Mouse (Mus musculus) adrenal gland, postnatal 25 days (tissue): ENCODE data around the gene Morf4l2. TPM values are rescaled to one million over a fixed set of nuclear protein-coding genes. Genes with fewer than 3 reads are reported as not detected.
"Not testable (repeated sequence)": the region's sequence is repeated elsewhere in the genome, so short reads cannot be mapped to it uniquely, and the experiment has no call there.

Experiments
- DNase-seq: peaks from one replicate; pipeline ENCODE4 v3.0.0; 2021; ENCODE audit warnings: mixed read lengths
- total RNA-seq: library from RNA; stranded (reverse); gene quantifications from 2 replicates; pipeline ENCODE4 v1.2.3, GENCODE M21; 2021

Morf4l2 gene
- total RNA-seq, 1 experiment from 2014 or later = 257 TPM

GRCm38 (mm10) chrX:136707446-136708167 is 35.9 kb downstream of the Morf4l2 start, which contains the start of gene Tceal1:
Gene Tceal1 (plus strand): TSS chrX:136707982.
- peak; percentile 59 for DNase-seq

DNA sequence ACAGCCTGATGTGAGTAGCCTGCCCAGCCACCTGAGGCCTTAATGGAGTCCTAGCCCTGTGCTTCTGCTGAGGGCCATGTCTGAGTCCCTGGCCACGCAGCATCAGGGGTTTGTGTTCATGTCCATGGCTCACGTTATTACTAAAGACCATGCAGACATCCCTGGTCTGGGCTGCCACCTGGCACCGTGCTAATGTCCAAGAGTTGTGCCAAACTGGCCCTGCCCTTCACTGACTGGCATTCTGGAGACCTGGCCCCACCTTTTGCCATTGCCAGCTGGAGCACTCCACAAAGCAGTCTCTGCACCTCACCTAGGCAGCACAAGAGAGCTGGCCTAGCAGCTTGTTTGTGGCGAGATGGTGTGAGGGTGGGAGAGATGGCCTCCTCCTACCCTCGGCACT is 50.3 kb downstream of the Morf4l2 start:
- no peak for DNase-seq

GRCm38 (mm10) chrX:136692294-136692675 is 51.2 kb downstream of the Morf4l2 start:
- no peak for DNase-seq

- not testable (repeated sequence) for DNase-seq
Measured at GRCm38 (mm10) chrX:136691606-136692293, 51.7 kb downstream of the Morf4l2 start.

Other genes starting within 250 kb of the Morf4l2 start
- not detected in 2 replicates for gene Kir3dl1, start 225.7 kb downstream of the Morf4l2 start, total RNA-seq
- gene Kir3dl2, start 199.6 kb downstream of the Morf4l2 start, total RNA-seq = not detected in 2 replicates
- 24.0 and 24.3 TPM in 2 replicates for gene Tceal3, start 152.8 kb downstream of the Morf4l2 start, total RNA-seq
- 8.2 and 10.1 TPM in 2 replicates for gene Tceal1, start 35.7 kb downstream of the Morf4l2 start, total RNA-seq
- gene Glra4, start 36.5 kb upstream of the Morf4l2 start, total RNA-seq = not detected in 2 replicates
- gene Plp1, start 79.0 kb upstream of the Morf4l2 start, total RNA-seq = 7.0 and 8.4 TPM in 2 replicates
- 0.24 and 0.61 TPM in 2 replicates for gene Rab9b, start 125.1 kb upstream of the Morf4l2 start, total RNA-seq
- gene H2bfm, start 183.6 kb upstream of the Morf4l2 start, total RNA-seq = not detected in 2 replicates
- 15.4 and 16.3 TPM in 2 replicates for gene Tmsb15b2, start 231.8 kb upstream of the Morf4l2 start, total RNA-seq
- 0.67 and 3.5 TPM in 2 replicates for gene Tmsb15l, start 233.2 kb upstream of the Morf4l2 start, total RNA-seq
- gene Tmsb15b1, start 233.2 kb upstream of the Morf4l2 start, total RNA-seq = 1.8 and 3.2 TPM in 2 replicates
- 8.3 and 13.7 TPM in 2 replicates for gene Zcchc18, start 249.5 kb upstream of the Morf4l2 start, total RNA-seq